26 mouse cellular contexts compared by ENCODE assay signal in genomic region chr4:148760152-148760551, GRCm38 (mm10). TPM values are rescaled to one million over a fixed set of nuclear protein-coding genes. Genes with fewer than 3 reads are reported as not detected.
A peak's percentile ranks its signal among the peaks of the same experiment; 100 is the strongest.
DNase-seq lines count a peak whose midpoint lies in the region; ATAC-seq and TF ChIP-seq lines count a peak whose summit lies in the region.
"Had no signal": no experiment of that assay in that cellular context is flagged by ENCODE, and none has a peak within 500 bp of the region (broad histone marks: within the 10 kb centered on the region; RNA-seq: fewer than 3 reads in every experiment).

No protein-coding gene starts in this region.

- TF ChIP-seq RAD21 in CH12.LX (IDR thresholded peaks at IDR 0.05; ENCODE audit: low read depth, low read length), result no peak

- H3K9me3 ChIP-seq in CH12.LX (replicated peaks; ENCODE audit: low read length), result no peaks in the 10 kb centered on the region
- no peaks in the 10 kb centered on the region for H3K9me3 ChIP-seq in intestine, embryonic 16.5 days (ENCODE audit: control insufficient read depth, low read length)
- no peaks in the 10 kb centered on the region for H3K9me3 ChIP-seq in kidney, embryonic 16.5 days (ENCODE audit: low read length)
- no peaks in the 10 kb centered on the region for H3K9me3 ChIP-seq in liver, embryonic 11.5 days (ENCODE audit: control insufficient read depth, low read length)
- H3K9me3 ChIP-seq: embryonic facial prominence, embryonic 13.5 days; embryonic facial prominence, embryonic 15.5 days; forebrain, embryonic 10.5 days; forebrain, embryonic 12.5 days had no signal

- TF ChIP-seq EP300 in CH12.LX (IDR thresholded peaks at IDR 0.05; ENCODE audit: low read length), result 0 out of 2 replicates have a peak, but pooled peaks have one; percentile 9

- H3K4me1 ChIP-seq in CH12.LX (ENCODE audit: control insufficient read depth in 1 of 2, insufficient read depth in 2 of 2), result peaks cover 4 to 5% of the 10 kb centered on the region in 2 experiments; a peak in 3 of 4 replicates
- no peaks in the 10 kb centered on the region for H3K4me1 ChIP-seq in intestine, embryonic 16.5 days (ENCODE audit: control insufficient read depth, insufficient read depth, low read length)
- no peaks in the 10 kb centered on the region for H3K4me1 ChIP-seq in kidney, embryonic 16.5 days (ENCODE audit: insufficient read depth, low read length)
- H3K4me1 ChIP-seq in liver, embryonic 11.5 days (replicated peaks; ENCODE audit: control insufficient read depth, insufficient read depth, low read length), result no peaks in the 10 kb centered on the region
- H3K4me1 ChIP-seq: embryonic facial prominence, embryonic 13.5 days; embryonic facial prominence, embryonic 15.5 days; forebrain, embryonic 12.5 days had no signal

- no peak overlapping the region for H3K27ac ChIP-seq in CH12.LX (ENCODE audit: insufficient read depth, low read depth)
- no peak overlapping the region for H3K27ac ChIP-seq in intestine, embryonic 16.5 days (ENCODE audit: low read length)
- no peak overlapping the region for H3K27ac ChIP-seq in kidney, embryonic 16.5 days (ENCODE audit: low read length)
- no peak overlapping the region for H3K27ac ChIP-seq in liver, embryonic 11.5 days (ENCODE audit: low read depth, low read length)
- H3K27ac ChIP-seq: embryonic facial prominence, embryonic 13.5 days; embryonic facial prominence, embryonic 15.5 days; forebrain, embryonic 10.5 days; forebrain, embryonic 12.5 days had no signal

- H3K9ac ChIP-seq in CH12.LX (ENCODE audit: insufficient read depth, low read depth), result no peak overlapping the region
- H3K9ac ChIP-seq in intestine, embryonic 16.5 days (ENCODE audit: low read depth, low read length), result no peak overlapping the region
- H3K9ac ChIP-seq in kidney, embryonic 16.5 days (replicated peaks; ENCODE audit: low read length), result no peak overlapping the region
- no peak overlapping the region for H3K9ac ChIP-seq in liver, embryonic 11.5 days (ENCODE audit: low read depth, low read length)
- H3K9ac ChIP-seq: embryonic facial prominence, embryonic 13.5 days; embryonic facial prominence, embryonic 15.5 days; forebrain, embryonic 12.5 days had no signal

- no peak overlapping the region for H3K4me2 ChIP-seq in CH12.LX (ENCODE audit: insufficient read depth, low read depth, poor library complexity, severe bottlenecking)
- no peak overlapping the region for H3K4me2 ChIP-seq in intestine, embryonic 16.5 days (ENCODE audit: low read depth, low read length)
- H3K4me2 ChIP-seq in kidney, embryonic 16.5 days (replicated peaks; ENCODE audit: low read depth, low read length), result no peak overlapping the region
- H3K4me2 ChIP-seq in liver, embryonic 11.5 days, result no peak overlapping the region
- H3K4me2 ChIP-seq: embryonic facial prominence, embryonic 13.5 days; embryonic facial prominence, embryonic 15.5 days; forebrain, embryonic 12.5 days had no signal

- H3K27me3 ChIP-seq in CH12.LX (replicated peaks), result no peaks in the 10 kb centered on the region
- no peaks in the 10 kb centered on the region for H3K27me3 ChIP-seq in intestine, embryonic 16.5 days (replicated peaks; ENCODE audit: control insufficient read depth, insufficient read depth, low read length)
- H3K27me3 ChIP-seq in kidney, embryonic 16.5 days (ENCODE audit: insufficient read depth, low read length), result no peaks in the 10 kb centered on the region
- H3K27me3 ChIP-seq in liver, embryonic 11.5 days (replicated peaks; ENCODE audit: control insufficient read depth, insufficient read depth, low read length), result no peaks in the 10 kb centered on the region
- H3K27me3 ChIP-seq: embryonic facial prominence, embryonic 13.5 days had no signal

- TF ChIP-seq CTCF in CH12.LX (conservative IDR thresholded peaks at IDR 0.05 in 1 of 2, IDR thresholded peaks at IDR 0.05 in 1 of 2; ENCODE audit: low read depth in 2 of 2, low read length in 2 of 2), result no peak

- H3K36me3 ChIP-seq in CH12.LX (replicated peaks in 1 of 2; ENCODE audit: control insufficient read depth in 1 of 2, insufficient read depth in 1 of 2, low read length in 1 of 2), result no peaks in the 10 kb centered on the region
- H3K36me3 ChIP-seq in intestine, embryonic 16.5 days (ENCODE audit: control insufficient read depth, insufficient read depth, low read length), result no peaks in the 10 kb centered on the region
- no peaks in the 10 kb centered on the region for H3K36me3 ChIP-seq in kidney, embryonic 16.5 days (ENCODE audit: insufficient read depth, low read length)
- H3K36me3 ChIP-seq in liver, embryonic 11.5 days (ENCODE audit: control insufficient read depth, insufficient read depth, low read length), result no peaks in the 10 kb centered on the region
- H3K36me3 ChIP-seq: embryonic facial prominence, embryonic 13.5 days; embryonic facial prominence, embryonic 15.5 days; forebrain, embryonic 10.5 days; forebrain, embryonic 12.5 days had no signal

- in situ Hi-C loops in CH12.LX (cut with MboI; ENCODE audit: low pct_ligation_motif_present, low pct_unique_long_range_greater_than_20kb, low sequenced_read_pairs), result no loop called here

- DNase-seq in CH12.LX (ENCODE audit: extremely low read depth) (peak; percentile 29), MEL-GATA-1-ER (ENCODE audit: extremely low read depth, low read depth) (peak; percentile 19)
- no peak for DNase-seq in liver, embryonic 11.5 days (ENCODE audit: low spot score)
- DNase-seq: adrenal gland, adult 2 months; adrenal gland, postnatal 10 days; adrenal gland, postnatal 25 days; B cell, adult 2 months; cerebellum, adult 11 months; cerebellum, adult 18-20 months; cerebellum, adult 8-10 months; cerebellum, postnatal 10 days; cerebellum, postnatal 25 days; embryo, embryonic 11 days had no signal

- H3K79me2 ChIP-seq in CH12.LX (replicated peaks; ENCODE audit: control insufficient read depth, extremely low read depth, insufficient read depth, poor library complexity, severe bottlenecking), result no peaks in the 10 kb centered on the region

- 83% methylated on average over 7 of the region's 7 CpGs for WGBS in intestine, embryonic 16.5 days
- WGBS in kidney, embryonic 16.5 days, result 80% methylated on average over 7 of the region's 7 CpGs
- 81% methylated on average over 7 of the region's 7 CpGs for WGBS in liver, embryonic 11.5 days

- ATAC-seq in granulocyte monocyte progenitor cell, adult 5-6 weeks (replicated peaks; ENCODE audit: poor library complexity, severe bottlenecking), result peak; percentile 78
- ATAC-seq in megakaryocyte progenitor cell, adult 5-6 weeks (replicated peaks; ENCODE audit: poor library complexity), result peak; percentile 39
- no peak for ATAC-seq in intestine, embryonic 16.5 days
- no peak for ATAC-seq in kidney, embryonic 16.5 days (ENCODE audit: low FRiP score, low TSS enrichment)
- no peak for ATAC-seq in liver, embryonic 11.5 days (replicated peaks; ENCODE audit: low FRiP score)
- no peak for ATAC-seq in monocyte, adult 5-6 weeks (replicated peaks; ENCODE audit: insufficient number of reproducible peaks, low FRiP score, low TSS enrichment, poor library complexity, severe bottlenecking)
- ATAC-seq: CD4-positive, CD25-positive, alpha-beta regulatory T cell, adult 4 months; forebrain, embryonic 14.5 days; forebrain, embryonic 16.5 days had no signal

- H3K4me3 ChIP-seq in CH12.LX (replicated peaks in 1 of 3; ENCODE audit: low read depth in 2 of 3, low read length in 2 of 3, poor library complexity in 1 of 3), result no peak overlapping the region
- no peak overlapping the region for H3K4me3 ChIP-seq in intestine, embryonic 16.5 days (ENCODE audit: low read length)
- H3K4me3 ChIP-seq in kidney, embryonic 16.5 days (ENCODE audit: low read length), result no peak overlapping the region
- no peak overlapping the region for H3K4me3 ChIP-seq in liver, embryonic 11.5 days (ENCODE audit: low read depth, low read length)
- H3K4me3 ChIP-seq: embryonic facial prominence, embryonic 13.5 days; embryonic facial prominence, embryonic 15.5 days; erythroblast, embryonic 14.5 days; forebrain, embryonic 10.5 days; forebrain, embryonic 12.5 days had no signal

- dilution Hi-C loops in CH12.LX (cut with MboI; ENCODE audit: extremely low pct_ligation_motif_present, extremely low pct_unique_long_range_greater_than_20kb, low sequenced_read_pairs), result no loop called here

- no peak for TF ChIP-seq POLR2A in CH12.LX (IDR thresholded peaks at IDR 0.05; ENCODE audit: low read depth, low read length)

TF ChIP-seq in CH12.LX, 34 proteins besides CTCF, POLR2A, EP300 and RAD21:
- TF ChIP-seq MEF2A (IDR thresholded peaks at IDR 0.05; ENCODE audit: borderline replicate concordance, low read depth, low read length), result no peak
- no peak for TF ChIP-seq E2F4 (IDR thresholded peaks at IDR 0.05; ENCODE audit: insufficient replicate concordance, low read depth, low read length)
- TF ChIP-seq CHD2 (IDR thresholded peaks at IDR 0.05; ENCODE audit: low read length), result no peak
- no peak for TF ChIP-seq MAZ (IDR thresholded peaks at IDR 0.05; ENCODE audit: low read depth, low read length)
- TF ChIP-seq ZKSCAN1 (IDR thresholded peaks at IDR 0.05; ENCODE audit: borderline replicate concordance, low read depth, low read length), result no peak
- peak; percentile 58; the same call in 1 of the 2 replicates for TF ChIP-seq IRF4 (IDR thresholded peaks at IDR 0.05; ENCODE audit: low read depth, low read length)

RNA-seq across cellular contexts. Expression of gene Casz1, which starts 44.1 kb away (rescaled TPM):
- total RNA-seq in CH12.LX (2012; rRNA removed), result 0.13 and 0.17 TPM in 2 replicates
- 0.12 and 0.23 TPM in 2 replicates for total RNA-seq in CH12.LX (2014; rRNA removed)
- 0.36 and 0.37 TPM in 2 replicates for polyA plus RNA-seq in CH12.LX (2012; ENCODE audit: insufficient read length, low read depth)
- total RNA-seq in granulocyte monocyte progenitor cell, adult 5-6 weeks (2014; fragmentation: Nextera tagmentation), result 6.3 and 8.3 TPM in 2 replicates
- total RNA-seq in granulocyte monocyte progenitor cell, adult 5-6 weeks (2017), result 2.8 and 3.1 TPM in 2 replicates
- total RNA-seq in megakaryocyte progenitor cell, adult 5-6 weeks (2015), result 4.7 and 5.5 TPM in 2 replicates
- 2.4 and 3.5 TPM in 2 replicates for total RNA-seq in megakaryocyte progenitor cell, adult 5-6 weeks (2017)
- polyA plus RNA-seq in intestine, embryonic 16.5 days (2015; fragmentation: Nextera tagmentation; extraction: Ambion mirVana), result 4.7 and 5.9 TPM in 2 replicates
- polyA plus RNA-seq in kidney, embryonic 16.5 days (2015; fragmentation: Nextera tagmentation; extraction: Ambion mirVana), result 5.4 and 8.8 TPM in 2 replicates
- 0.56 and 1.0 TPM in 2 replicates for polyA plus RNA-seq in liver, embryonic 11.5 days (2014; fragmentation: Nextera tagmentation; extraction: Ambion mirVana)
- total RNA-seq in monocyte, adult 5-6 weeks (2017), result 3.6 to 9.8 TPM (median 7.5 TPM) in 3 replicates

Comparison
In these comparisons a context has a peak if more than half of its experiments do, and no peak if none do; other contexts are left out.
1. ATAC-seq: peak in granulocyte monocyte progenitor cell, adult 5-6 weeks (single experiment) and megakaryocyte progenitor cell, adult 5-6 weeks (single experiment); none in intestine, embryonic 16.5 days (single experiment), kidney, embryonic 16.5 days (single experiment), liver, embryonic 11.5 days (single experiment) and monocyte, adult 5-6 weeks (single experiment).